Mouse (Mus musculus) MEL (cell line): ENCODE measurements around the gene Cmss1.

Experiments used
- CTCF ChIP-seq, 3 experiments: IDR thresholded peaks in 2 of 3; conservative IDR thresholded peaks in 1 of 3; 2 replicates each; pipeline ENCODE4 v1.5.1; 2011 to 2012; ENCODE audit warnings: low read length in 3 of 3, low read depth in 2 of 3, mild to moderate bottlenecking in 2 of 3, improper control_type of control experiment in 1 of 3, inconsistent platforms in 1 of 3, mixed read lengths in 1 of 3, moderate library complexity in 1 of 3; ENCODE audit not compliant: control insufficient read depth in 1 of 3, insufficient read depth in 1 of 3, poor library complexity in 1 of 3, severe bottlenecking in 1 of 3
- EP300 ChIP-seq, 2 experiments: IDR thresholded peaks; 2 replicates each; pipeline ENCODE4 v1.6.1; 2011; ENCODE audit warnings: improper control_type of control experiment in 2 of 2, low read length in 2 of 2, low read depth in 1 of 2, mild to moderate bottlenecking in 1 of 2
- ETS1 ChIP-seq: IDR thresholded peaks from 2 replicates; pipeline ENCODE4 v1.6.1; 2012; ENCODE audit warnings: low read depth, mild to moderate bottlenecking, inconsistent platforms, low read length, improper control_type of control experiment, moderate library complexity
- HCFC1 ChIP-seq: IDR thresholded peaks from 2 replicates; pipeline ENCODE4 v1.6.1; 2012; ENCODE audit warnings: low read depth, mild to moderate bottlenecking, inconsistent platforms, low read length, improper control_type of control experiment, moderate library complexity
- MAFK ChIP-seq: IDR thresholded peaks from 2 replicates; pipeline ENCODE4 v1.6.1; 2011; ENCODE audit warnings: low read depth, mild to moderate bottlenecking, low read length, improper control_type of control experiment, borderline replicate concordance
- MYB ChIP-seq: IDR thresholded peaks from 2 replicates; pipeline ENCODE4 v1.6.1; 2011; ENCODE audit warnings: mild to moderate bottlenecking, low read depth, low read length, improper control_type of control experiment
- POLR2A ChIP-seq, 2 experiments: IDR thresholded peaks; 2 replicates each; pipeline ENCODE4 v1.6.1; 2011 to 2012; ENCODE audit warnings: low read length in 2 of 2, mild to moderate bottlenecking in 2 of 2, control low read depth in 1 of 2, improper control_type of control experiment in 1 of 2, low read depth in 1 of 2, moderate library complexity in 1 of 2; ENCODE audit not compliant: control insufficient read depth in 1 of 2, insufficient read depth in 1 of 2, poor library complexity in 1 of 2
- POLR2AphosphoS2 ChIP-seq: IDR thresholded peaks from 2 replicates; pipeline ENCODE4 v1.6.1; 2011; ENCODE audit warnings: low read length, improper control_type of control experiment
- ZMIZ1 ChIP-seq: IDR thresholded peaks from 2 replicates; pipeline ENCODE4 v1.6.1; 2012; ENCODE audit warnings: low read depth, mild to moderate bottlenecking, inconsistent platforms, low read length, improper control_type of control experiment, moderate library complexity

GRCm38 (mm10) chr16:57641346-57641885 lies 34.8 kb upstream of the Cmss1 start:
- no peak for TF ChIP-seq POLR2AphosphoS2
- TF ChIP-seq CTCF (IDR thresholded peaks at IDR 0.05 in 2 of 3, conservative IDR thresholded peaks at IDR 0.05 in 1 of 3; ENCODE audit: control insufficient read depth in 1 of 3, insufficient read depth in 1 of 3, low read depth in 2 of 3, low read length in 3 of 3, poor library complexity in 1 of 3, severe bottlenecking in 1 of 3), result no peak
- TF ChIP-seq ETS1, result no peak
- TF ChIP-seq MAFK, result no peak
- no peak for TF ChIP-seq HCFC1
- no peak for TF ChIP-seq MYB
- TF ChIP-seq ZMIZ1, result no peak
- TF ChIP-seq POLR2A (IDR thresholded peaks at IDR 0.05; ENCODE audit: control insufficient read depth in 1 of 2, insufficient read depth in 1 of 2, low read depth in 1 of 2, low read length in 2 of 2, poor library complexity in 1 of 2), result no peak
- no peak for TF ChIP-seq EP300 (IDR thresholded peaks at IDR 0.05; ENCODE audit: low read depth in 1 of 2, low read length in 2 of 2)
